Mouse (Mus musculus) B cell, adult 2 months (primary cell): ENCODE measurements around the gene Scgn.
A peak's percentile ranks its signal among the peaks of the same experiment; 100 is the strongest.

Experiments used
- DNase-seq, 2 experiments: peaks; one replicate each; pipeline ENCODE4 v3.0.0; 2022

Gene Scgn

GRCm38 (mm10) chr13:23934211-23934520, 56.8 kb downstream of the Scgn start, which contains the start of gene Hist1h2aa:
TSS of gene Hist1h2aa (plus strand) at chr13:23934462.
- no peak for DNase-seq

- DNase-seq = no peak
Measured at GRCm38 (mm10) chr13:23933421-23934210, 57.4 kb downstream of the Scgn start, which contains the start of gene Hist1h2ba. TSS of gene Hist1h2ba (minus strand) at chr13:23934156.

GRCm38 (mm10) chr13:23930904-23931303, 60.1 kb downstream of the Scgn start:
- no peak for DNase-seq

- no peak for DNase-seq
Measured at GRCm38 (mm10) chr13:23930461-23930860, 60.6 kb downstream of the Scgn start.

- no peak for DNase-seq
Measured at GRCm38 (mm10) chr13:23928637-23929036, 62.4 kb downstream of the Scgn start.

- no peak for DNase-seq
Measured at GRCm38 (mm10) chr13:23925792-23926191, 65.2 kb downstream of the Scgn start.

- DNase-seq = no peak
Measured at GRCm38 (mm10) chr13:23917674-23918073, 73.3 kb downstream of the Scgn start.

GRCm38 (mm10) chr13:23916132-23916531, 74.9 kb downstream of the Scgn start:
- no peak for DNase-seq

- DNase-seq = peak in 1 of 2 experiments; percentile 22
Measured at GRCm38 (mm10) chr13:23914376-23915167, 76.4 kb downstream of the Scgn start, which contains the start of gene Slc17a4. TSS of gene Slc17a4 (minus strand) at chr13:23915009.

- peak; percentile 53 to 55 for DNase-seq
Measured at GRCm38 (mm10) chr13:23913791-23914306, 77.2 kb downstream of the Scgn start.

GRCm38 (mm10) chr13:23911335-23911734, 79.7 kb downstream of the Scgn start:
- peak; percentile 53 to 58 for DNase-seq

GRCm38 (mm10) chr13:23910121-23910520, 80.9 kb downstream of the Scgn start:
- DNase-seq = no peak

GRCm38 (mm10) chr13:23906906-23907305, 84.1 kb downstream of the Scgn start:
- no peak for DNase-seq
